Mouse (Mus musculus): Measurements from ENCODE around the gene Adcy6. TPM values are rescaled to one million over a fixed set of nuclear protein-coding genes. Genes with fewer than 3 reads are reported as not detected.

Gene Adcy6
- polyA plus RNA-seq, 1 experiment: 62.8 TPM

GRCm38 (mm10) chr15:98552758-98553157 lies 57.1 kb downstream of the Adcy6 start:
- Histone ChIP-seq H3K4me3 (replicated peaks; ENCODE audit: extremely low read depth, low read depth, low read length) (no peak overlapping the region), H3K4me1 (ENCODE audit: control insufficient read depth, insufficient read depth, low read length) (no peaks in the 10 kb centered on the region)
- TF ChIP-seq CTCF (IDR thresholded peaks at IDR 0.05; ENCODE audit: insufficient read depth, low read length) (no peak), POLR2A (IDR thresholded peaks at IDR 0.05; ENCODE audit: borderline replicate concordance, extremely low read depth, low read depth, low read length) (no peak)
- DNase-seq: no peak
- WGBS: 91% methylated on average over 2 of the region's 2 CpGs

- Histone ChIP-seq H3K4me1 (ENCODE audit: control insufficient read depth, insufficient read depth, low read length) (no peaks in the 10 kb centered on the region), H3K4me3 (replicated peaks; ENCODE audit: extremely low read depth, low read depth, low read length) (no peak overlapping the region)
- no peak for DNase-seq
- TF ChIP-seq POLR2A (IDR thresholded peaks at IDR 0.05; ENCODE audit: borderline replicate concordance, extremely low read depth, low read depth, low read length) (no peak), CTCF (IDR thresholded peaks at IDR 0.05; ENCODE audit: insufficient read depth, low read length) (no peak)
- 91% methylated on average over 5 of the region's 5 CpGs for WGBS
Observed at GRCm38 (mm10) chr15:98546843-98547242, 63.0 kb downstream of the Adcy6 start.

DNA sequence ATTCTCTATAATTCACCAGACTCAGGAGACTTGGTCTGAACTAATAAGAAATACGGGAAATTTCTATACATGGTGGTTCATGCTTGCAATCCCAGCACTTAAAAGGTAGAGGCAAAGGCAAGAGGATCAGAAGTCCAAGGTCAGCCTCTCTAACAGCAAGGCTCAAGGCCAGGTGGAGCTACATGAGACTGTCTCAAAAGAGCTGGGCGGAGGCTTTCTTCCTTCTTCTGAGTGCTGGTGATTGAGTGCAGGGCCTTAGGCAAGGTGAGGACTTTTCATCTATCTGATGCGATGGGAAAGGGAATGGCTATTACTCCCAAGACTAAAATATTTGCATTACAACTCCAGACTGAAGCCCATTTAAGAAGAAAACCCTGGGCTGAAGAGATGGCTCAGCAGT lies 64.7 kb downstream of the Adcy6 start:
- Histone ChIP-seq H3K4me1 (ENCODE audit: control insufficient read depth, insufficient read depth, low read length) (peaks cover 3% of the 10 kb centered on the region), H3K4me3 (replicated peaks; ENCODE audit: extremely low read depth, low read depth, low read length) (no peak overlapping the region)
- 94% methylated on average over 3 of the region's 3 CpGs for WGBS
- no peak for DNase-seq
- no peak for TF ChIP-seq POLR2A (IDR thresholded peaks at IDR 0.05; ENCODE audit: borderline replicate concordance, extremely low read depth, low read depth, low read length)
- TF ChIP-seq CTCF (IDR thresholded peaks at IDR 0.05; ENCODE audit: insufficient read depth, low read length): no peak

DNA sequence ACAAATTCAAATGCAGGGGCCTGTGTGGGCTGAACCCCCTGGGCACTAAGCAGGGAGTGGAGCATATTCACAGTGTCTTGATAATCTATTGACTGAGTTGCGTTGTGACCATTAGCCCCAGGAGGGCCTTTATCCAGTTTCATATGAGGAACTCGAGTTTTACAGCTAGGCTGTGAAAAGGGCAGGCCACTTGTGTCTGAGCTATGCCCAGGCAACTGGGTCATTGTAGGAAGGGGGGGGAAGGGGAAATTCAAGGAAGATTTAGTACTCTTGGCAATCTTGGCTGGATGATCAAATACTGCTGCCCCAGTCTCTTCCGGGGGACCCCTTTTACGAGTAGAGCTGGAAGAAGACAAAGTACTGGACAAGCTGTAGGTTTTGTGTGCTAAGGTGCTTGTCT lies 66.5 kb downstream of the Adcy6 start:
- no peak for DNase-seq
- TF ChIP-seq CTCF (IDR thresholded peaks at IDR 0.05; ENCODE audit: insufficient read depth, low read length) (no peak), POLR2A (IDR thresholded peaks at IDR 0.05; ENCODE audit: borderline replicate concordance, extremely low read depth, low read depth, low read length) (no peak)
- 91% methylated on average over 4 of the region's 4 CpGs for WGBS
- Histone ChIP-seq H3K4me1 (ENCODE audit: control insufficient read depth, insufficient read depth, low read length) (peaks cover 3% of the 10 kb centered on the region), H3K4me3 (replicated peaks; ENCODE audit: extremely low read depth, low read depth, low read length) (no peak overlapping the region)

DNA sequence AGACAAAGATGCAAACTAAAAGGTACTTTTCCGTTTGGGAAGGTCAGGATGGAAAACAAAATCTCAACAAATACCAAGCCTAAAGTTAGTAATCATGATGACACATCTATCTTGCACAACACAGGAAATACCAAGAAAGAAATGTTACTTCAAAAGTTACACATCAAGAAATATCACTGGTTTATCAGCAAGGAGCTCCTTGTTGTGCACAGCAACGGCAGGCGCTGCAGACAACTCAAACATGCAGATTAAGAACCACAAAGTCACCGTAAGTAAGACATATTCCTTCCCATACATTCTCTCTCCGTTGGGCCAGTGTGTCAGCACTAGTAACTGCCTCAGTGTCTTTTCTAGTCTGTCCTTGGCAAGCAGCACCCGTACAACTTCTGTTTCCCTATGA lies 68.8 kb downstream of the Adcy6 start:
- no peak for DNase-seq
- Histone ChIP-seq H3K4me1 (ENCODE audit: control insufficient read depth, insufficient read depth, low read length) (peaks cover 3% of the 10 kb centered on the region), H3K4me3 (replicated peaks; ENCODE audit: extremely low read depth, low read depth, low read length) (no peak overlapping the region)
- WGBS: 56% methylated on average over 6 of the region's 6 CpGs
- TF ChIP-seq POLR2A (IDR thresholded peaks at IDR 0.05; ENCODE audit: borderline replicate concordance, extremely low read depth, low read depth, low read length) (peak; percentile 14; the same call in 1 of the 2 replicates), CTCF (IDR thresholded peaks at IDR 0.05; ENCODE audit: insufficient read depth, low read length) (no peak)

Other genes with a start within 250 kb of the Adcy6 start
- not detected in 2 replicates for gene Olfr283, start 229.1 kb downstream of the Adcy6 start, polyA plus RNA-seq (2012; rRNA removed)
- gene Olfr282, start 178.9 kb downstream of the Adcy6 start, polyA plus RNA-seq (2012; rRNA removed): not detected in 2 replicates
- not detected in 2 replicates for gene Olfr281, start 157.5 kb downstream of the Adcy6 start, polyA plus RNA-seq (2012; rRNA removed)
- 0.03 and 0.05 TPM in 2 replicates for gene OR5BS1P, start 140.2 kb downstream of the Adcy6 start, polyA plus RNA-seq (2012; rRNA removed)
- 0.39 TPM in 1 of 2 replicates, not detected in the other for gene Lalba, start 127.4 kb downstream of the Adcy6 start, polyA plus RNA-seq (2012; rRNA removed)
- gene Olfr279, start 117.7 kb downstream of the Adcy6 start, polyA plus RNA-seq (2012; rRNA removed): 0.12 and 0.13 TPM in 2 replicates
- gene Kansl2, start 75.8 kb downstream of the Adcy6 start, polyA plus RNA-seq (2012; rRNA removed): 26.7 and 32.1 TPM in 2 replicates
- gene Ccnt1, start 39.2 kb downstream of the Adcy6 start, polyA plus RNA-seq (2012; rRNA removed): 10.4 and 13.0 TPM in 2 replicates
- gene 4930415O20Rik, start 39.1 kb downstream of the Adcy6 start, polyA plus RNA-seq (2012; rRNA removed): not detected in 2 replicates
- gene Cacnb3, start 20.8 kb upstream of the Adcy6 start, polyA plus RNA-seq (2012; rRNA removed): 34.1 and 37.1 TPM in 2 replicates
- 28.4 and 38.9 TPM in 2 replicates for gene Ddx23, start 52.8 kb upstream of the Adcy6 start, polyA plus RNA-seq (2012; rRNA removed)
- 19.6 and 23.6 TPM in 2 replicates for gene Rnd1, start 67.4 kb upstream of the Adcy6 start, polyA plus RNA-seq (2012; rRNA removed)
- gene Ccdc65, start 98.1 kb upstream of the Adcy6 start, polyA plus RNA-seq (2012; rRNA removed): 3.1 and 3.6 TPM in 2 replicates
- 11.1 and 12.5 TPM in 2 replicates for gene Fkbp11, start 118.1 kb upstream of the Adcy6 start, polyA plus RNA-seq (2012; rRNA removed)
- 110 and 166 TPM in 2 replicates for gene Arf3, start 153.1 kb upstream of the Adcy6 start, polyA plus RNA-seq (2012; rRNA removed)
- 21.8 and 37.4 TPM in 2 replicates for gene Wnt10b, start 168.1 kb upstream of the Adcy6 start, polyA plus RNA-seq (2012; rRNA removed)
- not detected in 2 replicates for gene Wnt1, start 179.8 kb upstream of the Adcy6 start, polyA plus RNA-seq (2012; rRNA removed)
- gene Ddn, start 199.4 kb upstream of the Adcy6 start, polyA plus RNA-seq (2012; rRNA removed): 0.21 and 0.31 TPM in 2 replicates
- 51.0 and 62.8 TPM in 2 replicates for gene Prkag1, start 221.4 kb upstream of the Adcy6 start, polyA plus RNA-seq (2012; rRNA removed)